18 mouse cellular contexts compared by ENCODE assay signal in the genomic region with DNA sequence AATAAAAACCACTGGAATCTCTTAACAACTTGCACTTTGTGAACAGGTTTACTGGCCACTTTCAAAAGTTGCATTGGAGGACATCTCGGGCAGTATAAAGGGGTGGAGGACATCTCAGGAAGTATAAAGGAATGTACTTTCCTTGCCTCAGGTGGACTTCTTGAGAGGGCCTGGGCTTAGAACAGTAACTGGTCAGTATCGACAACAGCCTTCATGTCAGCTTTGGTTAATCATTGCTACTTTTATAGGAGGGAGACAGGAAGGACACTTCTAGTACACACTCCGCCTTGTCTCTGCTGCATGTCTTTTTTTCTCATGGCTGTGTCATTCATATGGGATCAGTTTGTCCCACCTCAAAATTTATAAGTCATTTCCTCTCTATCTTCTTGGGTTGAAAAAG.
"Had no signal": no experiment of that assay in that cellular context is flagged by ENCODE, and none has a peak within 500 bp of the region (broad histone marks: within the 10 kb centered on the region; RNA-seq: fewer than 3 reads in every experiment).

No protein-coding gene starts in this region.

- H3K4me2 ChIP-seq: lung, embryonic 15.5 days; midbrain, embryonic 11.5 days; midbrain, embryonic 13.5 days; midbrain, embryonic 15.5 days; neural tube, embryonic 12.5 days; stomach, embryonic 15.5 days had no signal

- H3K27ac ChIP-seq: lung, embryonic 15.5 days; macrophage; midbrain, embryonic 13.5 days; midbrain, embryonic 15.5 days; neural tube, embryonic 12.5 days; stomach, embryonic 15.5 days; stomach, postnatal 0 days had no signal

- DNase-seq: liver, postnatal 0 days; lung, adult 2 months; lung, postnatal 14 days; lung, postnatal 36 days; right cerebral cortex, postnatal 14 days; thymus, adult 2 months; thymus, postnatal 25 days; thymus, postnatal 4 days had no signal

- H3K4me3 ChIP-seq: lung, embryonic 15.5 days; megakaryocyte, embryonic 14.5 days; midbrain, embryonic 13.5 days; midbrain, embryonic 15.5 days; neural tube, embryonic 12.5 days; stomach, embryonic 15.5 days had no signal

- H3K36me3 ChIP-seq: lung, embryonic 15.5 days; midbrain, embryonic 13.5 days; midbrain, embryonic 15.5 days; neural tube, embryonic 12.5 days; stomach, embryonic 15.5 days had no signal

- H3K4me1 ChIP-seq: lung, embryonic 15.5 days; megakaryocyte, embryonic 14.5 days; midbrain, embryonic 13.5 days; midbrain, embryonic 15.5 days; neural tube, embryonic 12.5 days; stomach, embryonic 15.5 days had no signal

- H3K9ac ChIP-seq: liver, postnatal 0 days; lung, embryonic 15.5 days; midbrain, embryonic 13.5 days; midbrain, embryonic 15.5 days; neural tube, embryonic 12.5 days; stomach, embryonic 15.5 days had no signal

- H3K27me3 ChIP-seq: lung, embryonic 15.5 days; megakaryocyte, embryonic 14.5 days; midbrain, embryonic 13.5 days; midbrain, embryonic 15.5 days; neural tube, embryonic 12.5 days; stomach, embryonic 15.5 days had no signal

- ATAC-seq: liver, postnatal 0 days; lung, postnatal 0 days; midbrain, embryonic 13.5 days; midbrain, embryonic 15.5 days had no signal

- H3K9me3 ChIP-seq: lung, embryonic 15.5 days; megakaryocyte, embryonic 14.5 days; midbrain, embryonic 13.5 days; midbrain, embryonic 15.5 days; neural tube, embryonic 12.5 days; stomach, embryonic 15.5 days had no signal
